Mouse (Mus musculus) heart, adult 2 months (tissue): ENCODE measurements around the gene Synpo2. TPM values are rescaled to one million over a fixed set of nuclear protein-coding genes. Genes with fewer than 3 reads are reported as not detected.

Experiments used
- DNase-seq, 2 experiments: peaks; one replicate each; pipeline ENCODE4 v3.0.0; 2021
- H3K27ac ChIP-seq: fragments of 200-600 bp; 2 replicates; pipeline ENCODE4 v1.8.1; 2022
- H3K27me3 ChIP-seq: fragments of 200-500 bp; 2 replicates; pipeline ENCODE4 v1.6.1; 2012; ENCODE audit warnings: mild to moderate bottlenecking, low read length, inconsistent platforms, mixed read lengths; ENCODE audit not compliant: control insufficient read depth, insufficient read depth
- H3K36me3 ChIP-seq: fragments of 200-500 bp; 2 replicates; pipeline ENCODE4 v1.6.1; 2012; ENCODE audit warnings: low read length, inconsistent platforms; ENCODE audit not compliant: control insufficient read depth, insufficient read depth
- H3K4me1 ChIP-seq: fragments of 200-500 bp; 2 replicates; pipeline ENCODE4 v1.6.1; 2011; ENCODE audit warnings: low read length; ENCODE audit not compliant: control insufficient read depth, insufficient read depth
- H3K4me3 ChIP-seq: fragments of 200-600 bp; 2 replicates; pipeline ENCODE4 v1.8.1; 2022
- H3K79me2 ChIP-seq: fragments of 200-500 bp; replicated peaks from 2 replicates; pipeline ENCODE4 v1.6.1; 2012; ENCODE audit warnings: mild to moderate bottlenecking, inconsistent platforms, low read length, moderate library complexity, mixed read lengths; ENCODE audit not compliant: control insufficient read depth, insufficient read depth
- H3K9ac ChIP-seq: fragments of 200-500 bp; 2 replicates; pipeline ENCODE4 v1.6.1; 2012; ENCODE audit warnings: low read depth, mild to moderate bottlenecking, control low read depth, inconsistent platforms, low read length, mixed read lengths
- CTCF ChIP-seq: fragments of 200-600 bp; IDR thresholded peaks from 2 replicates; pipeline ENCODE4 v1.8.1; 2022; ENCODE audit warnings: antibody characterized with exemption, mild to moderate bottlenecking, moderate library complexity
- EP300 ChIP-seq: fragments of 200-500 bp; IDR thresholded peaks from 2 replicates; pipeline ENCODE4 v1.6.1; 2011; ENCODE audit warnings: low read depth, low read length, control low read depth; ENCODE audit not compliant: insufficient read depth
- POLR2A ChIP-seq: fragments of 200-500 bp; IDR thresholded peaks from 2 replicates; pipeline ENCODE4 v1.6.1; 2011; ENCODE audit warnings: mild to moderate bottlenecking, low read depth, low read length, control low read depth; ENCODE audit not compliant: insufficient read depth
- WGBS: fragments of 180-500 bp; shearing (Covaris S2); methylation state at CpG from one replicate; pipeline ENCODE4 v1.1.7; 2018; 5-methylcytosine and 5-hydroxymethylcytosine counted together
- intact Hi-C: fragments of 180-260 bp; cut with DNase I; formaldehyde crosslinking; loops from one replicate; pipeline ENCODE4 v1.15.1; 2025
- polyA plus RNA-seq: library from polyadenylated mRNA; depleted of rRNA; stranded (reverse); fragments of >200 nt; gene quantifications from 2 replicates; pipeline ENCODE4 v1.2.3, GENCODE M21; 2012; rRNA removed
- total RNA-seq, 2 experiments: library from RNA; stranded (reverse); gene quantifications; 2 replicates each; pipeline ENCODE4 v1.2.3; 2021

The Synpo2 gene
- total and polyA plus RNA-seq, 3 experiments = 19.3 to 97.5 (median 85.8) TPM

DNA sequence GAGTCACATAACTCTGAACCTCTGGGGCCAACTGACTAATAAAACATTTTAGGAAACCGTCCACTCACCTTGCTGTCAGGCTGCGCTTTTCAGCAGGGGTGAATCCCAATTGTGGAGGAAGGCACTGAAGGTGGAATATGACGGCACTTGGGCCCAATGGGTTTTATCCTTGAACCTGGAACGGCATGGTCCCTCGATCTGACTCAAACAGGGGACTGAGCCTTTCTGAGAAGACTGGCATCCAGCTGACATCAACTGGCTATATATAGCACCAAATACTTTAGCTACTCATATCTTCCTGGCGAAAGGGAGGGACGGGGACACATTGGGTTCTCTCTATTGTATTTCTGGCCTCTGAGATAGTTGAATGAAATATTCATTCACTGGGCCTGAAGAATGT, 201.2 kb downstream of the Synpo2 start, which contains the start of gene Myoz2:
Myoz2 (minus strand) TSS at position 264 of the 400 bp plus-strand sequence.
- H3K79me2 ChIP-seq = no peaks in the 10 kb centered on the region
- DNase-seq = peak; percentile 52 to 67

GRCm38 (mm10) chr3:123033804-123034203, 202.1 kb downstream of the Synpo2 start:
- peaks cover 3% of the 10 kb centered on the region; the same call in 1 of the 2 replicates for H3K36me3 ChIP-seq
- H3K79me2 ChIP-seq = no peaks in the 10 kb centered on the region
- H3K4me3 ChIP-seq = peak overlapping the region; percentile 51
- TF ChIP-seq EP300 (no peak), POLR2A (peak; percentile 52; the same call in 1 of the 2 replicates), CTCF (no peak)
- no peak for DNase-seq
- H3K9ac ChIP-seq = peak overlapping the region; percentile 82
- intact Hi-C loops = loop anchor here (2.0 kb wide), 1 partner anchor 53 kb away; no protein-coding TSS in a partner anchor
- H3K27ac ChIP-seq = peak overlapping the region; percentile 96
- H3K4me1 ChIP-seq = peaks cover 2% of the 10 kb centered on the region; the same call in 1 of the 2 replicates
- no peaks in the 10 kb centered on the region for H3K27me3 ChIP-seq
- 55% methylated on average over 8 of the region's 8 CpGs for WGBS

More for the DNA sequence above, 201.2 kb downstream of the Synpo2 start, which contains the start of gene Myoz2:
- Histone ChIP-seq H3K9ac (peak within 1 kb of the TSS; percentile 82), H3K27ac (peak within 1 kb of the TSS; percentile 96), H3K4me3 (peak within 1 kb of the TSS; percentile 51), H3K4me1 (peaks cover 2% of the 10 kb centered on the region; the same call in 1 of the 2 replicates), H3K27me3 (no peaks in the 10 kb centered on the region), H3K36me3 (peaks cover 3% of the 10 kb centered on the region; the same call in 1 of the 2 replicates)
- intact Hi-C loops = loop anchor here (2.0 to 5.0 kb wide), 2 partner anchors 38 to 52 kb away; no protein-coding TSS in a partner anchor
- WGBS = 48% methylated on average over 7 of the region's 7 CpGs
- TF ChIP-seq CTCF (no peak), EP300 (peak; percentile 91), POLR2A (peak; percentile 90)

Other genes with a start within 250 kb of the Synpo2 start
- gene Myoz2, start 201.1 kb downstream of the Synpo2 start, total RNA-seq = 1,000 to 10,000 TPM; 1,454 to 1,834 TPM
- 691 and 950 TPM in 2 replicates for gene Myoz2, start 201.1 kb downstream of the Synpo2 start, polyA plus RNA-seq
- 10 to 100 TPM; 32.9 to 35.9 TPM for gene Sec24d, start 31.3 kb upstream of the Synpo2 start, total RNA-seq
- 32.9 and 39.6 TPM in 2 replicates for gene Sec24d, start 31.3 kb upstream of the Synpo2 start, polyA plus RNA-seq
- gene Mettl14, start 150.0 kb upstream of the Synpo2 start, total RNA-seq = 10 to 100 TPM; 11.6 to 13.9 TPM
- 5.4 and 7.6 TPM in 2 replicates for gene Mettl14, start 150.0 kb upstream of the Synpo2 start, polyA plus RNA-seq
- gene Prss12, start 210.8 kb upstream of the Synpo2 start, total RNA-seq = under 1 TPM; 0.66 to 0.91 TPM
- 0.55 and 0.97 TPM in 2 replicates for gene Prss12, start 210.8 kb upstream of the Synpo2 start, polyA plus RNA-seq